Mouse (Mus musculus): ENCODE measurements around the gene Ccna2.

DNA sequence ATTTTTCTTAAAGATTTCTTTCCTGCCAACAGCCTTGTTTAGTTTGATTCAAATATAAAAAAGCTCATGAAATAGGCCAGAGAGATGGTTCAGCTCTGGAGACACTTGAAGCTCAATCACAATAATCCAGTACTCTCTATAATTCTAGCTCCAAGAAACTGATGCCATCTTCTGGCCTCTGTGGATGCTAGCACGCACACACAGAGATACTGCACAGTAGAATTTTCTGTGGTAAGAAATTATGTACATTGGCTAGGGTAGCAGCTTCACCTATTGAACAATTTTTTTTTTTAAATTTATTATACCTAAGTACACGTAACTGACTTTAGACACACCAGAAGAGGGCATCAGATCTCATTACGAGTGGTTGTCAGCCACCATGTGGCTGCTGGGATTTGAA is 8.3 kb downstream of the Ccna2 start:
- TF ChIP-seq CTCF (IDR thresholded peaks at IDR 0.05; ENCODE audit: borderline replicate concordance, extremely low read depth, insufficient read depth, insufficient read length) (no peak), POLR2A (IDR thresholded peaks at IDR 0.05; ENCODE audit: borderline replicate concordance, extremely low read depth, insufficient read depth, insufficient read length, poor library complexity, severe bottlenecking) (no peak)

All from brain, embryonic 14.5 days (tissue).